Mouse (Mus musculus) lung, adult 2 months (tissue): ENCODE results near the gene Gpr162.

Experiments used
- CTCF ChIP-seq: fragments of 200-500 bp; IDR thresholded peaks from 2 replicates; pipeline ENCODE4 v1.5.1; 2011; ENCODE audit warnings: mild to moderate bottlenecking, low read length, control low read depth; ENCODE audit not compliant: insufficient read depth
- POLR2A ChIP-seq: fragments of 200-500 bp; IDR thresholded peaks from 2 replicates; pipeline ENCODE4 v1.6.1; 2011; ENCODE audit warnings: low read depth, mild to moderate bottlenecking, control low read depth, low read length, borderline replicate concordance; ENCODE audit errors: extremely low read depth

- TF ChIP-seq CTCF (no peak), POLR2A (no peak)
Measured at GRCm38 (mm10) chr6:124881821-124882220, 18.0 kb upstream of the Gpr162 start.
